9 mouse cellular contexts compared by ENCODE assay signal in genomic region chr2:29967768-29968167, GRCm38 (mm10). TPM values are rescaled to one million over a fixed set of nuclear protein-coding genes. Genes with fewer than 3 reads are reported as not detected.
DNase-seq lines count a peak whose midpoint lies in the region; ATAC-seq and TF ChIP-seq lines count a peak whose summit lies in the region.
"Had no signal": no experiment of that assay in that cellular context is flagged by ENCODE, and none has a peak within 500 bp of the region (broad histone marks: within the 10 kb centered on the region; RNA-seq: fewer than 3 reads in every experiment).

No protein-coding gene starts in this region.

- peaks cover 17% of the 10 kb centered on the region; the same call in 1 of the 2 replicates for H3K36me3 ChIP-seq in forebrain, embryonic 12.5 days (replicated peaks)
- peaks cover 7% of the 10 kb centered on the region for H3K36me3 ChIP-seq in kidney, postnatal 0 days (ENCODE audit: insufficient read depth, low read length)

- peak overlapping the region; percentile 72 for H3K4me2 ChIP-seq in forebrain, embryonic 12.5 days
- H3K4me2 ChIP-seq in kidney, postnatal 0 days (ENCODE audit: low read length) = peak overlapping the region; percentile 72

- DNase-seq in left cerebral cortex, postnatal 4 days = peak; percentile 6
- no peak for DNase-seq in left cerebral cortex, adult 8-10 months (ENCODE audit: low spot score in 2 of 2)
- peak; percentile 53 for DNase-seq in kidney, postnatal 0 days (ENCODE audit: low spot score)
- DNase-seq in retina, embryonic 14.5 days (ENCODE audit: low spot score) = peak; percentile 47
- no peak for DNase-seq in layer of hippocampus, adult 8-10 months (ENCODE audit: low spot score in 2 of 2)
- DNase-seq in thymus, postnatal 0 days (ENCODE audit: low spot score) = no peak
- no peak for DNase-seq in urinary bladder, postnatal 4 days (ENCODE audit: low spot score in 2 of 2)
- DNase-seq: cerebellum, adult 9-10 months had no signal

- no peak for TF ChIP-seq CTCF in kidney, postnatal 0 days (IDR thresholded peaks at IDR 0.05; ENCODE audit: low read depth)

- H3K4me3 ChIP-seq in forebrain, embryonic 12.5 days (replicated peaks) = peak overlapping the region; percentile 12; the same call in 1 of the 2 replicates
- H3K4me3 ChIP-seq in kidney, postnatal 0 days (replicated peaks; ENCODE audit: low read depth, low read length) = peak overlapping the region; percentile 98; the same call in 1 of the 2 replicates

- no peak overlapping the region for H3K27ac ChIP-seq in forebrain, embryonic 12.5 days
- H3K27ac ChIP-seq in kidney, postnatal 0 days = peak overlapping the region; percentile 62; the same call in 1 of the 2 replicates

- H3K9me3 ChIP-seq in forebrain, embryonic 12.5 days = no peaks in the 10 kb centered on the region
- H3K9me3 ChIP-seq in kidney, postnatal 0 days (replicated peaks; ENCODE audit: low read length) = no peaks in the 10 kb centered on the region

- ATAC-seq in forebrain, embryonic 12.5 days (ENCODE audit: low FRiP score) = no peak
- ATAC-seq in kidney, postnatal 0 days (replicated peaks; ENCODE audit: low FRiP score, low read depth) = no peak

- H3K4me1 ChIP-seq in forebrain, embryonic 12.5 days = peaks cover 57% of the 10 kb centered on the region
- peaks cover 24% of the 10 kb centered on the region for H3K4me1 ChIP-seq in kidney, postnatal 0 days (replicated peaks; ENCODE audit: insufficient read depth, low read length)

- H3K27me3 ChIP-seq in forebrain, embryonic 12.5 days = no peaks in the 10 kb centered on the region
- H3K27me3 ChIP-seq in kidney, postnatal 0 days (ENCODE audit: insufficient read depth, low read length) = no peaks in the 10 kb centered on the region

- H3K9ac ChIP-seq in forebrain, embryonic 12.5 days = no peak overlapping the region
- no peak overlapping the region for H3K9ac ChIP-seq in kidney, postnatal 0 days (ENCODE audit: low read depth, low read length)

- WGBS in forebrain, embryonic 12.5 days = 64% methylated on average over 5 of the region's 5 CpGs
- 33% methylated on average over 5 of the region's 5 CpGs for WGBS in kidney, postnatal 0 days

- intact Hi-C loops in left cerebral cortex, postnatal 4 days (cut with DNase I) = no loop called here

RNA-seq across cellular contexts. Expression of gene Sptan1, which starts 2.4 kb away (rescaled TPM):
- total RNA-seq in left cerebral cortex, postnatal 4 days (2021) = 100 to 1,000 TPM; 880 to 916 TPM
- 100 to 1,000 TPM; 738 to 833 (median 788) TPM for total RNA-seq in left cerebral cortex, adult 8-10 months (2022)
- 160 and 173 TPM in 2 replicates for polyA plus RNA-seq in forebrain, embryonic 12.5 days (2016; fragmentation: Nextera tagmentation; extraction: Ambion mirVana)
- polyA plus RNA-seq in kidney, postnatal 0 days (2015; fragmentation: Nextera tagmentation; extraction: Ambion mirVana) = 92.4 and 94.3 TPM in 2 replicates
- 100 to 1,000 TPM; 744 to 871 (median 808) TPM for total RNA-seq in layer of hippocampus, adult 8-10 months (2022)
- polyA plus RNA-seq in thymus, postnatal 0 days (2015; fragmentation: Nextera tagmentation; extraction: Ambion mirVana) = 47.5 and 53.2 TPM in 2 replicates

RNA-seq across cellular contexts. Expression of gene Gle1, which starts 32.5 kb away (rescaled TPM):
- total RNA-seq in left cerebral cortex, postnatal 4 days (2021) = 10 to 100 TPM; 57.2 to 59.2 TPM
- total RNA-seq in left cerebral cortex, adult 8-10 months (2022) = 10 to 100 TPM; 45.2 to 52.4 (median 48.4) TPM
- polyA plus RNA-seq in forebrain, embryonic 12.5 days (2016; fragmentation: Nextera tagmentation; extraction: Ambion mirVana) = 77.6 and 79.7 TPM in 2 replicates
- polyA plus RNA-seq in kidney, postnatal 0 days (2015; fragmentation: Nextera tagmentation; extraction: Ambion mirVana) = 31.2 and 37.5 TPM in 2 replicates
- total RNA-seq in layer of hippocampus, adult 8-10 months (2022) = 10 to 100 TPM; 42.5 to 49.2 (median 44.9) TPM
- 47.6 and 55.3 TPM in 2 replicates for polyA plus RNA-seq in thymus, postnatal 0 days (2015; fragmentation: Nextera tagmentation; extraction: Ambion mirVana)

Comparison
In these comparisons a context has a peak if more than half of its experiments do, and no peak if none do; other contexts are left out.
1. DNase-seq: peak in left cerebral cortex, postnatal 4 days (single experiment), kidney, postnatal 0 days (single experiment) and retina, embryonic 14.5 days (single experiment); none in left cerebral cortex, adult 8-10 months (0 of 2), layer of hippocampus, adult 8-10 months (0 of 2), thymus, postnatal 0 days (single experiment) and urinary bladder, postnatal 4 days (0 of 2).